Mouse (Mus musculus) MEL (cell line): ENCODE measurements around the gene Lrrc49. TPM values are rescaled to one million over a fixed set of nuclear protein-coding genes. Genes with fewer than 3 reads are reported as not detected.

Experiments used
- DNase-seq: peaks from one replicate; pipeline ENCODE4 v3.0.0; 2011; ENCODE audit warnings: low read depth, low spot score
- H3K27ac ChIP-seq: 2 replicates; pipeline ENCODE4 v1.5.1; 2012; ENCODE audit warnings: low read depth, mild to moderate bottlenecking, control low read depth, low read length, moderate library complexity; ENCODE audit not compliant: control insufficient read depth
- H3K27me3 ChIP-seq, 2 experiments: fragments of 150-350 bp in 1 of 2; sonication (generic) in 1 of 2; 2 replicates each; pipeline ENCODE4 v1.6.1; 2012; ENCODE audit warnings: low read length in 2 of 2, mild to moderate bottlenecking in 2 of 2, improper control_type of control experiment in 1 of 2, moderate library complexity in 1 of 2; ENCODE audit not compliant: insufficient read depth in 2 of 2, control insufficient read depth in 1 of 2
- H3K36me3 ChIP-seq, 2 experiments: 2 replicates each; pipeline ENCODE4 v1.6.1; 2012 to 2014; ENCODE audit warnings: low read length in 2 of 2, improper control_type of control experiment in 1 of 2, inconsistent platforms in 1 of 2, mild to moderate bottlenecking in 1 of 2; ENCODE audit not compliant: insufficient read depth in 2 of 2, control insufficient read depth in 1 of 2
- H3K4me1 ChIP-seq, 2 experiments: fragments of 150-350 bp in 1 of 2; sonication (generic) in 1 of 2; 2 replicates each; pipeline ENCODE4 v1.6.1; 2012; ENCODE audit warnings: low read length in 2 of 2, improper control_type of control experiment in 1 of 2, mild to moderate bottlenecking in 1 of 2; ENCODE audit not compliant: insufficient read depth in 2 of 2, control insufficient read depth in 1 of 2
- H3K4me3 ChIP-seq, 2 experiments: fragments of 150-350 bp in 1 of 2; sonication (generic) in 1 of 2; 2 replicates each; pipeline ENCODE4 v1.5.1; 2012; ENCODE audit warnings: low read depth in 2 of 2, low read length in 2 of 2, mild to moderate bottlenecking in 2 of 2, moderate library complexity in 2 of 2, control low read depth in 1 of 2, improper control_type of control experiment in 1 of 2; ENCODE audit not compliant: control insufficient read depth in 1 of 2, insufficient read depth in 1 of 2
- H3K79me2 ChIP-seq: 2 replicates; pipeline ENCODE4 v1.6.1; 2012; ENCODE audit warnings: mild to moderate bottlenecking, low read length, moderate library complexity; ENCODE audit not compliant: control insufficient read depth, poor library complexity, insufficient read depth
- H3K9ac ChIP-seq: 2 replicates; pipeline ENCODE4 v1.6.1; 2012; ENCODE audit warnings: low read depth, mild to moderate bottlenecking, control low read depth, low read length, moderate library complexity; ENCODE audit not compliant: control insufficient read depth, poor library complexity, severe bottlenecking
- H3K9me3 ChIP-seq: fragments of 150-350 bp; sonication (generic); replicated peaks from 2 replicates; pipeline ENCODE4 v1.6.1; 2012; ENCODE audit warnings: mild to moderate bottlenecking, low read length, improper control_type of control experiment, moderate library complexity; ENCODE audit not compliant: insufficient read depth
- BHLHE40 ChIP-seq: IDR thresholded peaks from 2 replicates; pipeline ENCODE4 v1.6.1; 2012; ENCODE audit warnings: low read depth, mild to moderate bottlenecking, inconsistent platforms, low read length, improper control_type of control experiment, borderline replicate concordance
- EP300 ChIP-seq, 2 experiments: IDR thresholded peaks; 2 replicates each; pipeline ENCODE4 v1.6.1; 2011; ENCODE audit warnings: improper control_type of control experiment in 2 of 2, low read length in 2 of 2, low read depth in 1 of 2, mild to moderate bottlenecking in 1 of 2
- ETS1 ChIP-seq: IDR thresholded peaks from 2 replicates; pipeline ENCODE4 v1.6.1; 2012; ENCODE audit warnings: low read depth, mild to moderate bottlenecking, inconsistent platforms, low read length, improper control_type of control experiment, moderate library complexity
- GABPA ChIP-seq: IDR thresholded peaks from 2 replicates; pipeline ENCODE4 v1.6.1; 2012; ENCODE audit warnings: low read depth, mild to moderate bottlenecking, inconsistent platforms, low read length, improper control_type of control experiment, moderate library complexity
- GATA1 ChIP-seq: IDR thresholded peaks from 2 replicates; pipeline ENCODE4 v1.6.1; 2011; ENCODE audit warnings: low read depth, low read length, improper control_type of control experiment
- HCFC1 ChIP-seq: IDR thresholded peaks from 2 replicates; pipeline ENCODE4 v1.6.1; 2012; ENCODE audit warnings: low read depth, mild to moderate bottlenecking, inconsistent platforms, low read length, improper control_type of control experiment, moderate library complexity
- JUND ChIP-seq: IDR thresholded peaks from 2 replicates; pipeline ENCODE4 v1.6.1; 2011; ENCODE audit warnings: low read depth, mild to moderate bottlenecking, improper control_type of control experiment, low read length
- KAT2A ChIP-seq: conservative IDR thresholded peaks from 2 replicates; pipeline ENCODE4 v1.6.1; 2012; ENCODE audit warnings: low read depth, low read length, improper control_type of control experiment, inconsistent platforms
- MAFK ChIP-seq: IDR thresholded peaks from 2 replicates; pipeline ENCODE4 v1.6.1; 2011; ENCODE audit warnings: low read depth, mild to moderate bottlenecking, low read length, improper control_type of control experiment, borderline replicate concordance
- MAX ChIP-seq: IDR thresholded peaks from 2 replicates; pipeline ENCODE4 v1.6.1; 2011; ENCODE audit warnings: low read length, improper control_type of control experiment
- MEF2A ChIP-seq: IDR thresholded peaks from 2 replicates; pipeline ENCODE4 v1.6.1; 2014; ENCODE audit warnings: low read depth, mild to moderate bottlenecking, inconsistent platforms, low read length, improper control_type of control experiment; ENCODE audit not compliant: poor library complexity, insufficient replicate concordance, severe bottlenecking; ENCODE audit errors: extremely low read depth
- MXI1 ChIP-seq: IDR thresholded peaks from 2 replicates; pipeline ENCODE4 v1.6.1; 2011; ENCODE audit warnings: mild to moderate bottlenecking, low read depth, low read length, improper control_type of control experiment
- MYC ChIP-seq: IDR thresholded peaks from 2 replicates; pipeline ENCODE4 v1.6.1; 2011; ENCODE audit warnings: low read depth, mild to moderate bottlenecking, low read length, improper control_type of control experiment, moderate library complexity
- NRF1 ChIP-seq: IDR thresholded peaks from 2 replicates; pipeline ENCODE4 v1.6.1; 2014; ENCODE audit warnings: low read depth, mild to moderate bottlenecking, inconsistent platforms, low read length, improper control_type of control experiment, moderate library complexity; ENCODE audit not compliant: poor library complexity, insufficient read depth, severe bottlenecking
- POLR2A ChIP-seq, 2 experiments: IDR thresholded peaks; 2 replicates each; pipeline ENCODE4 v1.6.1; 2011 to 2012; ENCODE audit warnings: low read length in 2 of 2, mild to moderate bottlenecking in 2 of 2, control low read depth in 1 of 2, improper control_type of control experiment in 1 of 2, low read depth in 1 of 2, moderate library complexity in 1 of 2; ENCODE audit not compliant: control insufficient read depth in 1 of 2, insufficient read depth in 1 of 2, poor library complexity in 1 of 2
- RCOR1 ChIP-seq: IDR thresholded peaks from 2 replicates; pipeline ENCODE4 v1.6.1; 2012; ENCODE audit warnings: low read depth, mild to moderate bottlenecking, inconsistent platforms, low read length, improper control_type of control experiment
- SIN3A ChIP-seq: IDR thresholded peaks from 2 replicates; pipeline ENCODE4 v1.6.1; 2012; ENCODE audit warnings: low read length, improper control_type of control experiment, inconsistent platforms
- SMC3 ChIP-seq: IDR thresholded peaks from 2 replicates; pipeline ENCODE4 v1.6.1; 2011; ENCODE audit warnings: low read depth, low read length, improper control_type of control experiment
- TAL1 ChIP-seq: IDR thresholded peaks from 2 replicates; pipeline ENCODE4 v1.6.1; 2012; ENCODE audit warnings: mild to moderate bottlenecking, inconsistent platforms, low read length, moderate library complexity, mixed read lengths
- TBP ChIP-seq: IDR thresholded peaks from 2 replicates; pipeline ENCODE4 v1.8.0; 2011; ENCODE audit warnings: low read depth, low read length, improper control_type of control experiment
- TCF12 ChIP-seq: IDR thresholded peaks from 2 replicates; pipeline ENCODE4 v1.6.1; 2014; ENCODE audit warnings: low read depth, mild to moderate bottlenecking, inconsistent platforms, low read length, improper control_type of control experiment, moderate library complexity
- UBTF ChIP-seq: IDR thresholded peaks from 2 replicates; pipeline ENCODE4 v1.6.1; 2012; ENCODE audit warnings: low read depth, mild to moderate bottlenecking, inconsistent platforms, low read length, improper control_type of control experiment, moderate library complexity, borderline replicate concordance; ENCODE audit not compliant: insufficient read depth
- USF2 ChIP-seq, 2 experiments: IDR thresholded peaks; 2 replicates each; pipeline ENCODE4 v1.6.1; 2011 to 2012; ENCODE audit warnings: improper control_type of control experiment in 2 of 2, low read length in 2 of 2, borderline replicate concordance in 1 of 2, inconsistent platforms in 1 of 2, low read depth in 1 of 2, mild to moderate bottlenecking in 1 of 2; ENCODE audit not compliant: insufficient read depth in 1 of 2
- ZNF384 ChIP-seq: IDR thresholded peaks from 2 replicates; pipeline ENCODE4 v1.6.1; 2012; ENCODE audit warnings: low read depth, mild to moderate bottlenecking, inconsistent platforms, low read length, improper control_type of control experiment
- polyA plus RNA-seq, 2 experiments: library from polyadenylated mRNA; stranded (reverse) in 1 of 2; unstranded in 1 of 2; fragments of >175 nt in 1 of 2; fragments of >200 nt in 1 of 2; gene quantifications; 2 replicates each; pipeline versions ENCODE4 v1.2.1 to v1.2.4; 2012; ENCODE audit warnings: low replicate concordance in 2 of 2, low read depth in 1 of 2; ENCODE audit not compliant: insufficient read length in 2 of 2, insufficient read depth in 1 of 2, missing spikeins in 1 of 2
- total RNA-seq: library from RNA; depleted of rRNA; stranded (reverse); fragments of 300-350 nt; gene quantifications from 2 replicates; pipeline ENCODE4 v1.2.3, GENCODE M21; 2012

Lrrc49 gene
- total and polyA plus RNA-seq, 3 experiments = 2.7 to 5.5 TPM; not detected in 1

GRCm38 (mm10) chr9:60601936-60602335 lies 86.0 kb downstream of the Lrrc49 start (continued):
- TF ChIP-seq JUND = no peak
- TF ChIP-seq TBP = peak; percentile 52; the same call in 1 of the 2 replicates
- TF ChIP-seq MYC = peak; percentile 67; the same call in 1 of the 2 replicates
- peak; percentile 58; the same call in 1 of the 2 replicates for TF ChIP-seq MAX
- no peak for TF ChIP-seq USF2 (IDR thresholded peaks at IDR 0.05; ENCODE audit: borderline replicate concordance in 1 of 2, insufficient read depth in 1 of 2, low read depth in 1 of 2, low read length in 2 of 2)
- 0 out of 2 replicates have a peak, but pooled peaks have one; percentile 13 for TF ChIP-seq SMC3
- no peak for TF ChIP-seq MEF2A
- TF ChIP-seq, all 39 proteins: peak for 16

- H3K9me3 ChIP-seq = no peaks in the 10 kb centered on the region
- TF ChIP-seq GATA1 (peak; percentile 97), POLR2A (IDR thresholded peaks at IDR 0.05; ENCODE audit: control insufficient read depth in 1 of 2, insufficient read depth in 1 of 2, low read depth in 1 of 2, low read length in 2 of 2, poor library complexity in 1 of 2) (no peak), MXI1 (0 out of 2 replicates have a peak, but pooled peaks have one; percentile 44), TCF12 (peak; percentile 76), KAT2A (peak; percentile 21; the same call in 1 of the 2 replicates), NRF1 (no peak), MAFK (0 out of 2 replicates have a peak, but pooled peaks have one; percentile 25), ETS1 (peak; percentile 98), BHLHE40 (peak; percentile 90), MAX (peak; percentile 54), JUND (no peak), ZNF384 (peak; percentile 70; the same call in 1 of the 2 replicates), HCFC1 (peak; percentile 61), TAL1 (no peak), RCOR1 (peak; percentile 84), SIN3A (peak; percentile 90), GABPA (no peak), UBTF (no peak), EP300 (IDR thresholded peaks at IDR 0.05; ENCODE audit: low read depth in 1 of 2, low read length in 2 of 2) (peak; percentile 87 to 95), TBP (0 out of 2 replicates have a peak, but pooled peaks have one; percentile 20)
- peaks cover 21 to 29% of the 10 kb centered on the region in 2 experiments for H3K4me1 ChIP-seq
- DNase-seq = peak; percentile 74
- H3K36me3 ChIP-seq = peaks cover 0 to 30% of the 10 kb centered on the region in 2 experiments; a peak in 2 of 4 replicates
- no peaks in the 10 kb centered on the region for H3K79me2 ChIP-seq
- no peak overlapping the region for H3K4me3 ChIP-seq
- H3K27me3 ChIP-seq = no peaks in the 10 kb centered on the region
- 0 out of 2 replicates have a peak overlapping the region, but pooled peaks have one; percentile 5 for H3K9ac ChIP-seq
- peak overlapping the region; percentile 66 for H3K27ac ChIP-seq
Measured at GRCm38 (mm10) chr9:60600273-60600672, 87.7 kb downstream of the Lrrc49 start.
